Mouse (Mus musculus) heart, embryonic 15.5 days (tissue): Measurements from ENCODE around the gene Mpeg1. TPM values are rescaled to one million over a fixed set of nuclear protein-coding genes. Genes with fewer than 3 reads are reported as not detected.
A peak's percentile ranks its signal among the peaks of the same experiment; 100 is the strongest.

Experiments
- ATAC-seq: fragments of 200-750 bp; cut with Nextera tagmentation; replicated peaks from 2 replicates; pipeline ENCODE4 v1.8.0; 2017; ENCODE audit warnings: low read depth, moderate TSS enrichment; ENCODE audit not compliant: insufficient number of reproducible peaks, insufficient read depth, low FRiP score
- H3K27ac ChIP-seq: fragments of 300-500 bp; sonication (generic); 2 replicates; pipeline ENCODE4 v1.5.1; 2015; ENCODE audit warnings: mild to moderate bottlenecking, inconsistent platforms
- H3K27me3 ChIP-seq: fragments of 300-500 bp; sonication (generic); 2 replicates; pipeline ENCODE4 v1.6.1; 2015; ENCODE audit warnings: inconsistent platforms
- H3K36me3 ChIP-seq: fragments of 300-500 bp; sonication (generic); 2 replicates; pipeline ENCODE4 v1.6.1; 2015; ENCODE audit warnings: mild to moderate bottlenecking, inconsistent platforms
- H3K4me1 ChIP-seq: fragments of 300-500 bp; sonication (generic); replicated peaks from 2 replicates; pipeline ENCODE4 v1.6.1; 2015; ENCODE audit warnings: inconsistent platforms
- H3K4me2 ChIP-seq: fragments of 300-500 bp; sonication (generic); 2 replicates; pipeline ENCODE4 v1.6.1; 2015; ENCODE audit warnings: inconsistent platforms, mild to moderate bottlenecking, moderate library complexity
- H3K4me3 ChIP-seq: fragments of 300-500 bp; sonication (generic); 2 replicates; pipeline ENCODE4 v1.5.1; 2015; ENCODE audit warnings: mild to moderate bottlenecking, inconsistent platforms
- H3K9ac ChIP-seq: fragments of 300-500 bp; sonication (generic); 2 replicates; pipeline ENCODE4 v1.6.1; 2015; ENCODE audit warnings: mild to moderate bottlenecking, inconsistent platforms
- H3K9me3 ChIP-seq: fragments of 300-500 bp; sonication (generic); replicated peaks from 2 replicates; pipeline ENCODE4 v1.6.1; 2016; ENCODE audit warnings: inconsistent platforms
- WGBS: fragments of 180-500 bp; shearing (Covaris S2); methylation state at CpG from one replicate; pipeline ENCODE4 v1.1.7; 2015; ENCODE audit warnings: mixed read lengths; 5-methylcytosine and 5-hydroxymethylcytosine counted together
- polyA plus RNA-seq: library from polyadenylated mRNA; unstranded; fragments of >200 nt; fragmentation: Nextera tagmentation; extraction: Ambion mirVana; gene quantifications from 2 replicates; pipeline ENCODE4 v1.2.1, GENCODE M21; 2015

The Mpeg1 gene
- 0.54 and 0.72 TPM in 2 replicates for polyA plus RNA-seq

- Histone ChIP-seq H3K36me3 (no peaks in the 10 kb centered on the region), H3K27me3 (no peaks in the 10 kb centered on the region), H3K9me3 (no peaks in the 10 kb centered on the region), H3K4me1 (peaks cover 5% of the 10 kb centered on the region; the same call in 1 of the 2 replicates), H3K4me2 (no peak within 1 kb of the TSS), H3K9ac (no peak within 1 kb of the TSS), H3K4me3 (no peak within 1 kb of the TSS), H3K27ac (no peak within 1 kb of the TSS)
- 77% methylated on average over 11 of the region's 11 CpGs for WGBS
- ATAC-seq: no peak
Measured at GRCm38 (mm10) chr19:12460282-12461249, at the start of gene Mpeg1. TSS of gene Mpeg1 (plus strand) at chr19:12460779.

GRCm38 (mm10) chr19:12413737-12414136 lies 46.8 kb upstream of the Mpeg1 start:
- no peak overlapping the region for H3K9ac ChIP-seq
- no peak for ATAC-seq
- H3K27ac ChIP-seq: no peak overlapping the region
- H3K4me1 ChIP-seq: no peaks in the 10 kb centered on the region
- no peak overlapping the region for H3K4me2 ChIP-seq
- no peaks in the 10 kb centered on the region for H3K9me3 ChIP-seq
- H3K27me3 ChIP-seq: no peaks in the 10 kb centered on the region
- no peak overlapping the region for H3K4me3 ChIP-seq
- no peaks in the 10 kb centered on the region for H3K36me3 ChIP-seq

GRCm38 (mm10) chr19:12417361-12417760 lies 43.2 kb upstream of the Mpeg1 start, which contains the start of gene Olfr1441:
TSS of gene Olfr1441 (plus strand) at chr19:12417433.
- Histone ChIP-seq H3K36me3 (no peaks in the 10 kb centered on the region), H3K27me3 (no peaks in the 10 kb centered on the region), H3K4me3 (no peak within 1 kb of the TSS), H3K9ac (no peak within 1 kb of the TSS), H3K4me2 (no peak within 1 kb of the TSS), H3K27ac (no peak within 1 kb of the TSS), H3K4me1 (no peaks in the 10 kb centered on the region), H3K9me3 (no peaks in the 10 kb centered on the region)
- ATAC-seq: no peak

- Histone ChIP-seq H3K27me3 (no peaks in the 10 kb centered on the region), H3K9me3 (no peaks in the 10 kb centered on the region), H3K4me1 (no peaks in the 10 kb centered on the region), H3K4me3 (no peak overlapping the region), H3K27ac (no peak overlapping the region), H3K36me3 (no peaks in the 10 kb centered on the region), H3K9ac (no peak overlapping the region), H3K4me2 (no peak overlapping the region)
- no peak for ATAC-seq
- 63% methylated on average over 3 of the region's 3 CpGs for WGBS
Measured at GRCm38 (mm10) chr19:12418312-12418711, 42.3 kb upstream of the Mpeg1 start.

- H3K4me3 ChIP-seq: no peak overlapping the region
- no peak for ATAC-seq
- no peak overlapping the region for H3K4me2 ChIP-seq
- 58% methylated on average over 6 of the region's 6 CpGs for WGBS
- no peak overlapping the region for H3K9ac ChIP-seq
- H3K4me1 ChIP-seq: no peaks in the 10 kb centered on the region
- H3K9me3 ChIP-seq: no peaks in the 10 kb centered on the region
- no peaks in the 10 kb centered on the region for H3K27me3 ChIP-seq
- no peak overlapping the region for H3K27ac ChIP-seq
- no peaks in the 10 kb centered on the region for H3K36me3 ChIP-seq
Measured at GRCm38 (mm10) chr19:12420555-12420954, 40.0 kb upstream of the Mpeg1 start.

- Histone ChIP-seq H3K9me3 (no peaks in the 10 kb centered on the region), H3K4me2 (no peak overlapping the region), H3K27me3 (no peaks in the 10 kb centered on the region), H3K4me3 (no peak overlapping the region), H3K27ac (no peak overlapping the region), H3K36me3 (no peaks in the 10 kb centered on the region), H3K4me1 (no peaks in the 10 kb centered on the region), H3K9ac (no peak overlapping the region)
- WGBS: 87% methylated on average over 1 of the region's 1 CpGs
- ATAC-seq: no peak
Measured at GRCm38 (mm10) chr19:12421680-12422079, 38.9 kb upstream of the Mpeg1 start.

GRCm38 (mm10) chr19:12427101-12427500 lies 33.5 kb upstream of the Mpeg1 start:
- Histone ChIP-seq H3K27ac (no peak overlapping the region), H3K4me2 (no peak overlapping the region), H3K4me3 (no peak overlapping the region), H3K36me3 (no peaks in the 10 kb centered on the region), H3K9ac (no peak overlapping the region), H3K4me1 (no peaks in the 10 kb centered on the region), H3K9me3 (no peaks in the 10 kb centered on the region), H3K27me3 (no peaks in the 10 kb centered on the region)
- ATAC-seq: no peak
- 88% methylated on average over 5 of the region's 5 CpGs for WGBS

- H3K9ac ChIP-seq: no peak within 1 kb of the TSS
- no peaks in the 10 kb centered on the region for H3K9me3 ChIP-seq
- H3K4me2 ChIP-seq: no peak within 1 kb of the TSS
- H3K36me3 ChIP-seq: no peaks in the 10 kb centered on the region
- H3K4me3 ChIP-seq: no peak within 1 kb of the TSS
- no peaks in the 10 kb centered on the region for H3K27me3 ChIP-seq
- no peak within 1 kb of the TSS for H3K27ac ChIP-seq
- H3K4me1 ChIP-seq: no peaks in the 10 kb centered on the region
- 77% methylated on average over 6 of the region's 6 CpGs for WGBS
- no peak for ATAC-seq
Measured at GRCm38 (mm10) chr19:12427605-12428004, 33.0 kb upstream of the Mpeg1 start, which contains the start of gene Pfpl. TSS of gene Pfpl (plus strand) at chr19:12427905.

GRCm38 (mm10) chr19:12433033-12433432 lies 27.5 kb upstream of the Mpeg1 start:
- no peaks in the 10 kb centered on the region for H3K9me3 ChIP-seq
- no peaks in the 10 kb centered on the region for H3K36me3 ChIP-seq
- H3K4me1 ChIP-seq: no peaks in the 10 kb centered on the region
- no peaks in the 10 kb centered on the region for H3K27me3 ChIP-seq
- H3K4me3 ChIP-seq: no peak overlapping the region
- H3K27ac ChIP-seq: no peak overlapping the region
- H3K4me2 ChIP-seq: no peak overlapping the region
- 9% methylated on average over 2 of the region's 2 CpGs for WGBS
- no peak overlapping the region for H3K9ac ChIP-seq
- no peak for ATAC-seq

GRCm38 (mm10) chr19:12435011-12435416 lies 25.6 kb upstream of the Mpeg1 start:
- no peaks in the 10 kb centered on the region for H3K36me3 ChIP-seq
- H3K4me2 ChIP-seq: no peak overlapping the region
- H3K9me3 ChIP-seq: no peaks in the 10 kb centered on the region
- H3K4me1 ChIP-seq: no peaks in the 10 kb centered on the region
- no peak overlapping the region for H3K27ac ChIP-seq
- 79% methylated on average over 4 of the region's 4 CpGs for WGBS
- no peak for ATAC-seq
- no peaks in the 10 kb centered on the region for H3K27me3 ChIP-seq
- no peak overlapping the region for H3K4me3 ChIP-seq
- H3K9ac ChIP-seq: no peak overlapping the region

- Histone ChIP-seq H3K9me3 (no peaks in the 10 kb centered on the region), H3K27ac (no peak overlapping the region), H3K4me3 (no peak overlapping the region), H3K4me1 (no peaks in the 10 kb centered on the region), H3K36me3 (no peaks in the 10 kb centered on the region), H3K27me3 (no peaks in the 10 kb centered on the region), H3K9ac (no peak overlapping the region), H3K4me2 (no peak overlapping the region)
- 70% methylated on average over 4 of the region's 4 CpGs for WGBS
- ATAC-seq: 0 out of 2 replicates have a peak, but pooled peaks have one; percentile 27
Measured at GRCm38 (mm10) chr19:12435750-12436524, 24.6 kb upstream of the Mpeg1 start.
